Mouse (Mus musculus) gonadal fat pad, adult 2 months (tissue): ENCODE results near the gene 3110009E18Rik. TPM values are rescaled to one million over a fixed set of nuclear protein-coding genes. Genes with fewer than 3 reads are reported as not detected.

ENCODE experiments used
- polyA plus RNA-seq: library from polyadenylated mRNA; depleted of rRNA; stranded (reverse); fragments of >200 nt; gene quantifications from 2 replicates; pipeline ENCODE4 v1.2.3, GENCODE M21; 2012; rRNA removed

Gene 3110009E18Rik
- polyA plus RNA-seq, 1 experiment, result 2.2 TPM

Other genes with a start within 250 kb of the 3110009E18Rik start
- 4.3 and 6.0 TPM in 2 replicates for gene Tmem177, start 208.0 kb upstream of the 3110009E18Rik start, polyA plus RNA-seq
- 0.27 and 0.30 TPM in 2 replicates for gene Cfap221, start 124.0 kb upstream of the 3110009E18Rik start, polyA plus RNA-seq
- gene Sctr, start 114.3 kb upstream of the 3110009E18Rik start, polyA plus RNA-seq, result 3.0 and 4.7 TPM in 2 replicates
- gene Tmem37, start 47.1 kb upstream of the 3110009E18Rik start, polyA plus RNA-seq, result 63.7 and 64.2 TPM in 2 replicates
- 1,157 and 2,192 TPM in 2 replicates for gene Dbi, start 109 bp upstream of the 3110009E18Rik start, polyA plus RNA-seq
- 41.1 and 82.3 TPM in 2 replicates for gene Steap3, start 151.5 kb downstream of the 3110009E18Rik start, polyA plus RNA-seq
- gene C1ql2, start 219.4 kb downstream of the 3110009E18Rik start, polyA plus RNA-seq, result not detected in 2 replicates